Mouse (Mus musculus) embryonic facial prominence, embryonic 15.5 days (tissue): ENCODE results near the gene Shroom3. TPM values are rescaled to one million over a fixed set of nuclear protein-coding genes. Genes with fewer than 3 reads are reported as not detected.

Experiments used
- ATAC-seq: fragments of 200-750 bp; cut with Nextera tagmentation; 2 replicates; pipeline ENCODE4 v1.8.0; 2017; ENCODE audit warnings: low read depth, moderate TSS enrichment; ENCODE audit not compliant: insufficient number of reproducible peaks, low FRiP score, low TSS enrichment
- H3K27ac ChIP-seq: fragments of 300-500 bp; sonication (generic); replicated peaks from 2 replicates; pipeline ENCODE4 v1.5.1; 2015; ENCODE audit warnings: mild to moderate bottlenecking, inconsistent platforms
- H3K27me3 ChIP-seq: fragments of 300-500 bp; sonication (generic); 2 replicates; pipeline ENCODE4 v1.6.1; 2015; ENCODE audit warnings: inconsistent platforms
- H3K36me3 ChIP-seq: fragments of 300-500 bp; sonication (generic); 2 replicates; pipeline ENCODE4 v1.6.1; 2015; ENCODE audit warnings: mild to moderate bottlenecking, inconsistent platforms
- H3K4me1 ChIP-seq: fragments of 300-500 bp; sonication (generic); 2 replicates; pipeline ENCODE4 v1.6.1; 2015; ENCODE audit warnings: inconsistent platforms
- H3K4me2 ChIP-seq: fragments of 300-500 bp; sonication (generic); replicated peaks from 2 replicates; pipeline ENCODE4 v1.6.1; 2015; ENCODE audit warnings: mild to moderate bottlenecking, inconsistent platforms
- H3K4me3 ChIP-seq: fragments of 300-500 bp; sonication (generic); replicated peaks from 2 replicates; pipeline ENCODE4 v1.5.1; 2015; ENCODE audit warnings: mild to moderate bottlenecking, inconsistent platforms
- H3K9ac ChIP-seq: fragments of 300-500 bp; sonication (generic); 2 replicates; pipeline ENCODE4 v1.6.1; 2015; ENCODE audit warnings: inconsistent platforms
- H3K9me3 ChIP-seq: fragments of 300-500 bp; sonication (generic); replicated peaks from 2 replicates; pipeline ENCODE4 v1.6.1; 2016; ENCODE audit warnings: inconsistent platforms
- WGBS: fragments of 180-500 bp; shearing (Covaris S2); methylation state at CpG from one replicate; pipeline ENCODE4 v1.1.7; 2015; 5-methylcytosine and 5-hydroxymethylcytosine counted together
- polyA plus RNA-seq: library from polyadenylated mRNA; unstranded; fragments of >200 nt; fragmentation: Nextera tagmentation; extraction: Ambion mirVana; gene quantifications from 2 replicates; pipeline ENCODE4 v1.2.1, GENCODE M21; 2015

Gene Shroom3
- polyA plus RNA-seq, 1 experiment from 2014 or later, result 3.9 TPM

DNA sequence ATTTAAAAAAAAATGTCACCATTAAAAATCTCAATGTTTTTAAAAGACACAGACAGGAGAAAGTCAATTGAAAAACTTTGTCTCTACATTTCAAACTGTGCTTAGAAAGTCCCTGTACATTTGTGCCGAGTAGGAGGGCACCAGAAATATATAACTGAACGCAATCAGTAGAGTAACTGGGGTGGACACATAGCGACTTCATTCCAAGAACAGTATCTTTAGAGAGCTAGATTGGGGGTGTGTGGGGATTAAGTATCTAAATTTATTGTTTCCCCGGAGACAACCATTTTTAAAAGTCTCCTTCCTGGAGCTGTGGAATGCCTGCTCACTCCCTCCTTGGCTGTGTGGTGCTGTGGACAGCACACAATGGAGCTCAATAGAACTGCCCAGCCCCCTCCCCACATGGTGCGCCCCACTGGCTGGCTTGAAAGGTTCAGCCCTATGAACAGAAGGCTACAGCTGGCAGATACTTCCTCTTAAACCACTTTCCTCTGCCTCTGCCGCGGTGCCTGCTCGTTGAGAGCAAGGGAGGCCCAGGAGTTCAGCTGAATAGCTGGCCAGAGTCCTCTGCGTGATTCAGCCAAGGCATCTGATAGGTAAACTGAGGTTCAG, 127.8 kb downstream of the Shroom3 start:
- no peaks in the 10 kb centered on the region for H3K36me3 ChIP-seq
- 0 out of 2 replicates have a peak, but pooled peaks have one; percentile 48 for ATAC-seq
- no peak overlapping the region for H3K27ac ChIP-seq
- H3K9ac ChIP-seq, result no peak overlapping the region
- H3K27me3 ChIP-seq, result 0 out of 2 replicates have a peak, but pooled peaks cover 15% of the 10 kb centered on the region
- H3K4me3 ChIP-seq, result no peak overlapping the region
- H3K4me1 ChIP-seq, result peaks cover 24% of the 10 kb centered on the region
- WGBS, result 20% methylated on average over 9 of the region's 9 CpGs
- no peaks in the 10 kb centered on the region for H3K9me3 ChIP-seq
- no peak overlapping the region for H3K4me2 ChIP-seq

- Histone ChIP-seq H3K9me3 (no peaks in the 10 kb centered on the region), H3K36me3 (no peaks in the 10 kb centered on the region), H3K9ac (no peak overlapping the region), H3K27me3 (0 out of 2 replicates have a peak, but pooled peaks cover 15% of the 10 kb centered on the region), H3K4me3 (no peak overlapping the region), H3K27ac (0 out of 2 replicates have a peak overlapping the region, but pooled peaks have one; percentile 14), H3K4me2 (no peak overlapping the region), H3K4me1 (peaks cover 24% of the 10 kb centered on the region)
- WGBS, result 31% methylated on average over 7 of the region's 7 CpGs
- ATAC-seq, result no peak
These were observed 128.5 kb downstream of the Shroom3 start for GRCm38 (mm10) chr5:92811761-92812160.

DNA sequence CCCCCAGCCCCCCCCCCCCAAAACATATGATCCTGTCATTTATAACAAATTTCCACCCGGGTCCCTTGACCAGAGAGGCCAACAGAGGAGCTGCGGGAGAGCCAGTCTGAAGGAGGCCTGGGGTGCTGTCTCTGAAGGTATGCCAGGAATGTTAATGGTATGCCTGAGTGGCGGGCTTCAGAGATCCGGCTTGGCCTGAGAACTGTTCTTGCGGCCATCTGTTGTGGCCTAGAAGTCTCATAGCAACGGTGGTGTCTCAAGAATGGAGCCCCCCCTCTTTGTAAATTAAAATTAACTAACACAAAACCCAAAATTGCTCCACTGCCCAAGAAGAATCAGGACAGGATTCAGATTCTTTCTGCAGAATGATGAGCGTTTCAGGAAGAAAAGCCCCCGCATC, 129.7 kb downstream of the Shroom3 start:
- H3K4me2 ChIP-seq, result no peak overlapping the region
- H3K4me3 ChIP-seq, result no peak overlapping the region
- H3K36me3 ChIP-seq, result no peaks in the 10 kb centered on the region
- ATAC-seq, result peak; percentile 49; the same call in 1 of the 2 replicates
- H3K9me3 ChIP-seq, result no peaks in the 10 kb centered on the region
- H3K27ac ChIP-seq, result no peak overlapping the region
- no peak overlapping the region for H3K9ac ChIP-seq
- 0 out of 2 replicates have a peak, but pooled peaks cover 15% of the 10 kb centered on the region for H3K27me3 ChIP-seq
- peaks cover 24% of the 10 kb centered on the region for H3K4me1 ChIP-seq
- WGBS, result 10% methylated on average over 8 of the region's 8 CpGs

DNA sequence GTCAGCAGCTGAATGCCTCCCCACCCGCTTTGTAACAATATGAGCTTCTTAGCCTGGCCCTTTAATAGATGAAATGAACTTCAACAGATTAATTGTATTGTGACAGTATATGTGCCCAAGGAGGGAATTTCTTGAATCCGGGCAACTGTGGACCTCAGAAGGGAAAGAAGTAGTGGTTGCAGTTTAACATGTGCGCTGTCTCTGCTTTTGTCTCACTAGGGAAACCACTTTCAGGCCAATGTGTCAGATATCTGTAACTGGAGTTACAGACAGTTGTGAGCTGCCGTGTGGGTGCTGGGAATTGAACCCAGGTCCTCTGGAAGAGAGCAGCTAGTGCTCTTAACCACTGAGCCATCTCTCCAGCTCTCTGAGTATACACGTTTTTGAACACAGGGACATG, 130.3 kb downstream of the Shroom3 start:
- H3K4me3 ChIP-seq, result no peak overlapping the region
- H3K9me3 ChIP-seq, result no peaks in the 10 kb centered on the region
- no peaks in the 10 kb centered on the region for H3K36me3 ChIP-seq
- H3K27me3 ChIP-seq, result 0 out of 2 replicates have a peak, but pooled peaks cover 15% of the 10 kb centered on the region
- 76% methylated on average over 5 of the region's 5 CpGs for WGBS
- ATAC-seq, result no peak
- H3K4me1 ChIP-seq, result peaks cover 23% of the 10 kb centered on the region
- no peak overlapping the region for H3K27ac ChIP-seq
- H3K9ac ChIP-seq, result no peak overlapping the region
- H3K4me2 ChIP-seq, result no peak overlapping the region

- no peak overlapping the region for H3K4me2 ChIP-seq
- no peaks in the 10 kb centered on the region for H3K36me3 ChIP-seq
- H3K4me3 ChIP-seq, result no peak overlapping the region
- no peaks in the 10 kb centered on the region for H3K9me3 ChIP-seq
- H3K9ac ChIP-seq, result no peak overlapping the region
- ATAC-seq, result no peak
- H3K4me1 ChIP-seq, result peaks cover 14% of the 10 kb centered on the region
- no peak overlapping the region for H3K27ac ChIP-seq
- H3K27me3 ChIP-seq, result 0 out of 2 replicates have a peak, but pooled peaks cover 7% of the 10 kb centered on the region
- WGBS, result 84% methylated on average over 3 of the region's 3 CpGs
These were observed 131.4 kb downstream of the Shroom3 start for GRCm38 (mm10) chr5:92814621-92815020.

- H3K9ac ChIP-seq, result no peak overlapping the region
- no peak overlapping the region for H3K4me2 ChIP-seq
- H3K27ac ChIP-seq, result no peak overlapping the region
- no peaks in the 10 kb centered on the region for H3K27me3 ChIP-seq
- peaks cover 7% of the 10 kb centered on the region; the same call in 1 of the 2 replicates for H3K4me1 ChIP-seq
- no peaks in the 10 kb centered on the region for H3K9me3 ChIP-seq
- H3K4me3 ChIP-seq, result no peak overlapping the region
- ATAC-seq, result no peak
- H3K36me3 ChIP-seq, result no peaks in the 10 kb centered on the region
- whole genome bisulfite sequencing, result 66% methylated on average over 11 of the region's 11 CpGs
These were observed 134.0 kb downstream of the Shroom3 start for GRCm38 (mm10) chr5:92817122-92817822.

- H3K27me3 ChIP-seq, result no peaks in the 10 kb centered on the region
- H3K9me3 ChIP-seq, result no peaks in the 10 kb centered on the region
- no peak overlapping the region for H3K4me2 ChIP-seq
- H3K4me3 ChIP-seq, result no peak overlapping the region
- no peaks in the 10 kb centered on the region for H3K4me1 ChIP-seq
- H3K9ac ChIP-seq, result no peak overlapping the region
- ATAC-seq, result no peak
- 35% methylated on average over 3 of the region's 3 CpGs for WGBS
- H3K27ac ChIP-seq, result no peak overlapping the region
- H3K36me3 ChIP-seq, result no peaks in the 10 kb centered on the region
These were observed 138.1 kb downstream of the Shroom3 start for GRCm38 (mm10) chr5:92821370-92821769.

DNA sequence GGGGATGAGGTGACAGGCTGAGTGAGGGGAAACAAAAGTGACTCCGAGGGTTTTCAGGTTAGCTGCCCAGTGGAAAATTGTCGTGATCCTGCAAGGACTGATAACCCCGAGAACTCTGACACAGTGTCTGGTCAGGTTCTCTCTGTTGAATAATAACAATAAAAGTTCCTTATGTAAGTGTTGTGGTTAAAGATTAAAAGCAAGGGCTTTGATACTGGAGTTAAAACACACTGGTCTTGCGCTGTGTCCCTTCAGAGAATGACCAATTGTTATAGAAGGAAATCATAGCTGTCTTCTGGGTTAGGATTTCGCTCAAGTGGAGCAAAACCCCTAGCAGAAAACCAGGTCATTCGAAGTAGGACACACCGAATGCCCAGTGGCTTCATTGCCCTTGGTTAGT, 140.3 kb downstream of the Shroom3 start:
- WGBS, result 84% methylated on average over 7 of the region's 7 CpGs
- ATAC-seq, result no peak

GRCm38 (mm10) chr5:92824304-92825009, 141.2 kb downstream of the Shroom3 start:
- Histone ChIP-seq H3K36me3 (no peaks in the 10 kb centered on the region), H3K4me3 (no peak overlapping the region), H3K9ac (no peak overlapping the region), H3K4me1 (no peaks in the 10 kb centered on the region), H3K27ac (no peak overlapping the region), H3K9me3 (no peaks in the 10 kb centered on the region), H3K4me2 (no peak overlapping the region), H3K27me3 (no peaks in the 10 kb centered on the region)
- WGBS, result 59% methylated on average over 10 of the region's 10 CpGs
- ATAC-seq, result no peak

More for the DNA sequence above, 140.3 kb downstream of the Shroom3 start:
- Histone ChIP-seq H3K36me3 (no peaks in the 10 kb centered on the region), H3K4me3 (no peak overlapping the region), H3K9ac (no peak overlapping the region), H3K27me3 (no peaks in the 10 kb centered on the region), H3K4me1 (no peaks in the 10 kb centered on the region), H3K9me3 (no peaks in the 10 kb centered on the region), H3K27ac (no peak overlapping the region), H3K4me2 (no peak overlapping the region)

- Histone ChIP-seq H3K9me3 (no peaks in the 10 kb centered on the region), H3K4me1 (no peaks in the 10 kb centered on the region), H3K4me2 (no peak overlapping the region), H3K9ac (no peak overlapping the region), H3K36me3 (no peaks in the 10 kb centered on the region), H3K27ac (no peak overlapping the region), H3K27me3 (no peaks in the 10 kb centered on the region), H3K4me3 (no peak overlapping the region)
- 68% methylated on average over 1 of the region's 1 CpGs for WGBS
- ATAC-seq, result no peak
These were observed 147.2 kb downstream of the Shroom3 start for GRCm38 (mm10) chr5:92830391-92830790.

DNA sequence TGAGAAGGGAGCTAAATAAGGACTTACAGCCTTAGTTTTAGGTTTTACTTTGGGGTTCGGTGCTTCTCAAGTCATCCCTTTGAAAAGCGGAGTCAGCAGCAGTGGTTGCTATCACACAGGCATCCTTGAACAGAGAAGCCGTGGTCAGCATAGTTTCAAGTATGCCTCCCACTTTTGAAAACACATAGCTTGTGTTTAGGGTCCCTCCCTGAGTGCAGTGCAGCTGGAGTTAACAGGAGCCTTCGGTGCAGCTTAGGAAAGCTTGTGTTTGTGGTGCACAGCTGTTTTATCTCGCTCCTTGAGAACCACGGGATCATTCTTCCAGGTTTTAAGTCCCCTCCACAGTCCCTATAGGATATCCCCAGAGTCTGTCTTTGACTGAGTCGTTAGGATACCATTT, 151.3 kb downstream of the Shroom3 start:
- no peak overlapping the region for H3K27ac ChIP-seq
- H3K9me3 ChIP-seq, result no peaks in the 10 kb centered on the region
- H3K4me1 ChIP-seq, result no peaks in the 10 kb centered on the region
- no peaks in the 10 kb centered on the region for H3K27me3 ChIP-seq
- H3K4me2 ChIP-seq, result no peak overlapping the region
- H3K4me3 ChIP-seq, result no peak overlapping the region
- no peak overlapping the region for H3K9ac ChIP-seq
- H3K36me3 ChIP-seq, result no peaks in the 10 kb centered on the region
- ATAC-seq, result no peak
- WGBS, result 60% methylated on average over 7 of the region's 7 CpGs
